Mouse (Mus musculus) CD4-positive helper T cell, adult 2 months (primary cell): ENCODE measurements around the gene Mipol1.
"Not testable (repeated sequence)": the region's sequence is repeated elsewhere in the genome, so short reads cannot be mapped to it uniquely, and the experiment has no call there.

Source experiments
- DNase-seq: peaks from one replicate; pipeline ENCODE4 v3.0.0-alpha.2; 2012; ENCODE audit warnings: low read depth, missing footprints, low spot score

Mipol1 gene

DNA sequence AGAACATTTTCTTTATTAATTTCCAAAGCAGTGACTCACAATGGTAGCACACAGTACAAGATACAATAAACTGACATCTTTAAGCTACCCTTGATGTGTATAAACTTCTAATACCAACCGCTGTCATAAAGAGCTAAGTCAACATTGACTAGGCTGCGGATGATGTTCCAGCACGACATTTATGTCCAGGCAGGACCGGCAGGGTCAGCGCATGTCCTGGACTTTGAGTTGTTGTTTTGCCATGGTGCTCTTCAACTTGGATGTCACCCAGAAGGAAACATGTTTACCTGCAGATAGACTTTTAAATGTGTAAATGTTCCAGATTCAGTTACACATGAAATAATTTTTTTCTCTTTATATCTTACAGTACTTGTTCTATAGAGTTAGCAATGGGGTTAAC lies 194.7 kb downstream of the Mipol1 start:
- DNase-seq, result no peak

- DNase-seq, result no peak
Measured at GRCm38 (mm10) chr12:57428243-57428642, 198.0 kb downstream of the Mipol1 start.

DNA sequence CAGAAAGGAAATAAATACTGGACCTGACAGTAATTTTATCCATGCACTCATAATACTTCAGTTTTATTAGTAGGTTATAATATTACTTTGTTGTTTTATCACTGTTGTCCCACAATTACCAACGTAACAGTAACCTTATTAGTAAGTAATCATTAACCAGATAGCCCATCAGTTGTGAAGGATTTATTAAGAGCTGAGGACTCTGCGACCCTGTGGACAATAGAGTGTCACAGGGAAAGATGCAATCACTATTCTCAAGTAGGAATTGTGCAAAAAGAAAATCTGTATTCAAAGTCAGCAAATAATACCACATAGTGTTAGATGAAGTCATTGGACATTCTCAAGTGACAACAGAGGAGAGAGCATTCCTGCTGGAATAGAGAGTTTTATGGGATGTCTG lies 198.5 kb downstream of the Mipol1 start:
- no peak for DNase-seq

DNA sequence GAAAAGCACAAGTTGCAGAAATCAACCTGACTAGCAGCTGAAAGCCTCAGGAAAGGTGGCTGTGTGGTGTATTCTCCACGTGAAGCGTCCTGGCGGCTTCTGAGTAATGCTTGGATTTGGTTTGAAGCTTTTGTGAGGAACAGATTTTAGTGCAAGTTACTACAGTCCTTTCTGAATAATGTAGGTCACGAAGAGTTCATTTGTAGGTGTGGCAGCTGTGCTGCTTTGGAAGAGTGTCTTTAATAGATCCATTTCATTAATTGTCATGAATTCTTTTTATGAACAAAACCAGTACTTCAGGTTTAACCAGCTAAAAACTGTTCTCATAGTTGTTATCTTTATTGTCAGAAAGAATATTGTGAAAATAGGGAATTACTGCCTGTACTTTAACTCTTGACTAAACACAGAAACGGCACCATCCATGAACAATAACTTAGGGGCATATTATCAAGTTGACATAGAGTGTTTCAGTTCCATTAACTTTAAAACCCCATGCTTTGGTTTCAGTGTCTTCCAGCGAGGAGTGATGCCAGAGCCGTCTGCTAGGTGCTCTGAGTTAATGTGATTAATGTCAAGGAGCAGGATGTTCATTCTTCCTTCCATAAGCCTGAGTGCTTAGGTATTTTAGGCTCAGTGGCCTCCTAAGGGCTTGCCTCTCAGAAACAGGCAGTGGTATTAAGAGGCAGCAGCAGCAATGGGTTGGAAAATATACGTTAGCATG lies 206.9 kb downstream of the Mipol1 start:
- DNase-seq, result not testable (repeated sequence)

DNA sequence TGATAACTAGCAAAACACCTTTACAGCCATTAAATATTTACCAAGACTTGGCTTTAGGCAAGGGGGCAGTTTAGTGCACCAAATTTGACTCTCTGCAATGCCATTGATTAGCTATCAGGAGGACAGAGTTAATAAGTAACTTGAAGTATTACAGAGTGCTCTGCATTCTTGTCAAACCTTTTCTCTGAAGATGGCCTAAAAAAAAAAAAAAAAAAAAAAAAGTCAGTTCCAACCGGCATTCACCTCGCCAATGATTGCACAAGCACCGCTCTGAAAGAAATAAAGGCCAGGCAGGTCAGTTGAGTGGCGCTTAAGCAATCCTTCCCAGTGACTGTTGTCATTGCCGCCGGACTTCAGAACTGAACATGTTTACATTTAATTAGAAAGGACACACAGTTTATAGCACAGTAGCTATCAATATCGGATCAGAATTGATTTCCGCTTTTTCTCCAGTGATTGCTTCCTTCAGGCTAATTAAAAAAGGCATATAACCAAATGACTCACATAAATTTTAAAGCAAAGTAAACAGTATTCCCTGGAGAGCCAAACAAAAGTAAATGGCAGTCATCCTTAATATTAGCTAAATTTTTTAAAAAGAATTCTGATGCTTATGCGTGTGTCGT lies 214.2 kb downstream of the Mipol1 start:
- no peak for DNase-seq

GRCm38 (mm10) chr12:57447331-57447730 lies 217.1 kb downstream of the Mipol1 start:
- no peak for DNase-seq

GRCm38 (mm10) chr12:57449299-57449698 lies 219.1 kb downstream of the Mipol1 start:
- DNase-seq, result no peak

DNA sequence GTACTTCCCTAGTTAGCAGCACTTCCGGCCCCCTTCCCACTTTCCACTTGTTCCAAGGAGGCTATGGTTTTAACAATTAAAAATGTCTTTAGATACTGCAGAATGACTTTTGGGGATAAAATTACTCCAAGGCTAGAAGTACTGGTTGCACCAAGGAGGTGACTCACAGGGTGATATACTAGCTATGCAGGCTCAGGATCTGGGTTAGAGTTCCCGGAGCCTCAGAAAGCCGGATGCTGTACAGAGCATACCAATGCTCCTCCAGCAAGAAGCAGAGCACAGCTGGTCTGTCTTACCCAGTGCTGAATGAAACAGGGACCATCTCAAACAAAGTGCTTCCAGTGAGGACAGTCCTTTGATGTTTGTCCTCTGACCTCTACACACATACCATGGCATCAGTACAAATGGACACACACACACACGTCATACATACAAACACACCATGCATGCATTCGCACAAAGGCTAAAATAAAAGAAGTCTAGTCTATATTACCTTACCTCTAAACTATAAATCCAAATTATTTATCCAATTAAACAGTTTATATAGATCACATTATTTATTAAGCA lies 219.9 kb downstream of the Mipol1 start:
- no peak for DNase-seq

DNA sequence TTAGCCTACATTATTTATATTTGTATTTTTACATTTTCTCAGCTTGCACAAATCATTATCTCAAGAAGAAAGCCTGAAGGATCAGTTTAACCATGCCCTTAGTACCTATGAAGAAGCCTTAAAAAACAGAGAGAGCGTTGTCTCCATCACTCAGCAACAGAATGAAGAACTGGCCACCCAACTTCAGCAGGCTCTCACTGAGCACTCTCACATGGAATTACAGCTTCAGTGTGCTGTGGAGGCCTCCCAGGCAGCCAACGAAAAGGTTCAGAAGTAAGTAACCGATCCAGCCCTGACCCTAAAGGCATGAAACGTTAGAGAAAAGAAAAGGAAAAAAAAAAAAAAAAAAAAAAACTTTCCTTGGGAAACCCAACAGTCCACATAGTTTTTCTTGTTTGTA lies 226.7 kb downstream of the Mipol1 start:
- DNase-seq, result no peak

DNA sequence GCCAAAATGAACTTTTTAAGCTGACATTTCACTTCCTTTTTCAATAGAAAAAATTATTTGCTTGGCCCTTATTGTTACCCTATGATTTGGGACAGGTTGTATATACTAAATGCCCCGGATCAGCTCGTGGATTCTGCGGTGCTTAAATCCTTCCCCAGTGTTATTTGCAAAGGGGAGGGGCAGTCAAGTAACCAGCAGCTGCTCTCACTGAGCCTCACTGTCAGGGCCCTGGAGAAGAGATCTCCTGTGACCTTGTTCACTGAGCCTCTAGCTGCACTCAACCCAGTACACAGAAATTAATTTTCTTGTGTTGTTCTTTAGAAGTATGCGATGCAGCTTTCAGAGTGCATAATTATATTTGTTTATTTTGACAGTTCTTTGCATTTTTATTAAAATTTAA lies 227.1 kb downstream of the Mipol1 start:
- no peak for DNase-seq

GRCm38 (mm10) chr12:57464520-57465334 lies 234.5 kb downstream of the Mipol1 start:
- DNase-seq, result no peak

DNA sequence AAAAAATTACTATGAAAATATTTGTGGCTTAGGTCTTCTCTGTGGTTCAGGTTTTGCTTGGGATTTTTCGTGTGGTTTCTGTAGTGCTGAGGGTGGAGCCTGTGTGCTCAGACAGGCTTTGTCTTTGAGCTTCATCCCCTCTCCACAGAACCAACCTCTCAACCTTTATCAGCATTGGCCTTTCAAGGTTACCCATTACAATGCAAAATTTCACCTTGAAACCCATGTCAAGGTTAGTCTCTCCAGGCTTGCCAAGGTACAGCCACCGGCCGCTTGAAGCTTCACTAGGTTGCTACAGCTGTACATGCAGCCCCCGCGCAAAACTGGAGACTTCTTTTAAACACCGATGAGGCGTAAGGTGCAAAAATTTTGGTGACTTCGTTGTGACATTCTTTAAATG lies 241.6 kb downstream of the Mipol1 start:
- DNase-seq, result no peak

- no peak for DNase-seq
Measured at GRCm38 (mm10) chr12:57476876-57477275, 246.6 kb downstream of the Mipol1 start.

DNA sequence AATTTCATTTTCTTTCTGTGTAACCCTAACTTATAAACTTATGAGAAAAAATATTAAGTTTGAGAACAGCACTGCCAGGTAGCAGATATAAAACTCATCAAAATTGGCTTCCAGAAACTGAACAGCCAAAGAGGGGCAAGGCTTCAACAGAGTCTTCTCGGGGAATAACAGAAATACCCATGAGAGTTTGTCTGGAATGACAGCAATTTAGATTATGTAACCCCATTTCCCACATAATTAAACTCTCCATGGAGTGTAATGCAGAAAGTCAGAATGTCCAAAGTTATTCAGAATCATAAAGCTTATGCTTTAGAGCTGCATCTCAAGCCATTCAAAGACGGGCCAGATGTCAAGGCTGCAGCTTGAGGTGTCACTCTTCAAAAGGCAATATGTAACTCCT lies 251.6 kb downstream of the Mipol1 start:
- DNase-seq, result no peak

GRCm38 (mm10) chr12:57496347-57497119 lies 266.3 kb downstream of the Mipol1 start:
- DNase-seq, result no peak

GRCm38 (mm10) chr12:57500246-57500645 lies 270.0 kb downstream of the Mipol1 start:
- DNase-seq, result no peak

DNA sequence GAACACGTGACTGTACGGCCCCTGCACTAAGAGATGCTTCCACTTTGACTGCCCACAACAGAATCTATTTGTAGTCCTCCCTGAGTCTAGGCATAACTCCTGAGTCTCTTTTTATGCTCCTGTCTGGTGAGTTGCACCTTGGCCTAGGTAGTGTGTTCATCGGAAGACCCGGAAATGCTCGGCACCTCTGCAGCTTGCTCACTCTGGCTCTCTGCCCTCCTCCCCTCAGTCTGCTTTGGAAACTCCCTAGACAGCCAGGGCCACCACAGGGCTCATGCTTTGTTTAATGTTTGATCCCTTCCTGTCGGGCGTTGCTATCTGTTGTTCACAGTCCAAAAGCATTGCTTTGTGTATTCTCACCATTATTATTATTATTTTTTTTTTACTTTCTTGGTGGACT lies 275.1 kb downstream of the Mipol1 start:
- DNase-seq, result no peak

DNA sequence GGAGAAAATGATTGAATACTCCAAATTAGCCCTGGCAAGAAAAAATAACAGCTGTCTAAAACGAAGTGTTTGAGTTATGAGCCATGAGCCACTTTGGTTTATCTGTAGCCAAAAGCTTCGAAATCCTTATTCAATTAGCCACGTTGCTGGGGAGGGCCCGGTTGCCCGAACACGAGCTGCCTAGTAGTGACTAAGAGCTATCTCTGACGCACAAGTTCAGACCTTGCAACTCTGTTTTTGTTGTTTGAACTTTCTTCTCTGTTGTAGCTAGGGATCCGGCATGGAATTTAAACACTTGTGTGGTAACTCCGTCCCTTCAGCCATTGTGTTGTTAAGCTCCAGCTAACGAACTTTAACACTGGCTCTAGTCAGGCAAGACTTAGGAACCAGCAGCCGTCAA lies 278.7 kb downstream of the Mipol1 start:
- DNase-seq, result no peak

DNA sequence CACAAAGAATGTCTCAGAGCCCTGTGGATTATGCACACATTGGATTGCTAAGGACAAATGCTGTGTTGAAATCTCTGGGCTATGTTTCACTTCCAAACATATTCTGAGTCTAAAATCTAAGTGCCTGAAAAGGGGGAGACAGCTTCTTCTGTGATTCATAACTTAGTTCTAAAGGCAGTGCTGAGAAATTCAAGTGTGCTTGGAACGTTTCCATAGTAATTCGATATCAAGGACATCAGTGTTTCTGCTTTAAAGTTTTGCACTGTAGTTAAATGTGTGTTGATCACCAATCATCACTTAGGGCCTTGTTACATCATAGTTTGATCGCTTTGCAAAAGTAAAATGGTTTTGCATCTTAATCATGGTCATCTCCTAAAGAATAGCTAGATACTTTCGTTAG lies 279.5 kb downstream of the Mipol1 start:
- no peak for DNase-seq

DNA sequence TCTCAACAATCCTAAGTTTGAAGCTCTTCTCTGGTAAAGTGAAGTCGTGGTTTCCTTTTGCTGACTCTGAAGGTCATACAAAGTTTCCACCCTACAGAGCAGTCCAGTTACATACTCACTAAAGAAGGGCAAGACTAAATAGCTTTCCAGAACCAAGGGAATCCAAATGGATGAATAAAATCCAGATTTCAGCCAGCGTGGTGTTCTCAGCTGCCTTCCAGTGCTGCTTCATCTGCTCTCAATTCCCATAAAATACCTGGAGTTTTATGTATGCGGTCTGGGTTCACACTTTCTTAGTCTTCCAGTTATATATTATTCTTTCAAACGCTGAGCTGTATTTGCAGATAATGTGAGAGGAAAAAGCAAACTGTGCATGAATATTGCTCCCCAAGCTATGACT lies 280.9 kb downstream of the Mipol1 start:
- no peak for DNase-seq

GRCm38 (mm10) chr12:57511560-57511959 lies 281.3 kb downstream of the Mipol1 start:
- DNase-seq, result no peak

DNA sequence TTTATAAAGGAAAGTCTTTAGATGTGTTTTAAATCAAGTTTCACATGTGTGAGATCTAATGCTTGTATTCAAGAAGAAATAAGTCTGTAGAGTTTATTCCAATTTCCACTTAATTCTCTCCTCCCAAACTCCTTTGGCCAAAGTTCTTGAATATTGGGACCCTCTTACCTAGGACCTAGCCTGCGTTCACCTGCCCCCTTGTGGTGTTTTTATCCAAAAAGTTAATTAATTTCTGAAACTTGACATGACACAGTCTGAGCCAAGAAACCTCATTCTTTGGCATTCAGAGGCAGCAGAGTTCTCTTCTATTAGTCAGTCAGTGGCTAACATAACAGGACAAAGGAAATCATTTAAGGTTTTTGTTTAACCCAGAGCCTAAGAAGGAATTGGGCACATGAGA lies 284.3 kb downstream of the Mipol1 start:
- no peak for DNase-seq
